Mouse (Mus musculus): ENCODE measurements around the gene Zfp954. TPM values are rescaled to one million over a fixed set of nuclear protein-coding genes. Genes with fewer than 3 reads are reported as not detected.
"Not testable (repeated sequence)": the region's sequence is repeated elsewhere in the genome, so short reads cannot be mapped to it uniquely, and the experiment has no call there.

Zfp954 gene
- total RNA-seq (2021) = 1 to 10 TPM; 8.5 to 8.6 TPM
- long read RNA-seq, experiment 1, transcript Zfp954-201 (5 exons, 2,042 nt) = major isoform, 8 of 15 reads
- long read RNA-seq, experiment 1, partial matches to known transcripts = 1 of 15 reads
- long read RNA-seq, experiment 1, other reads (novel, unspliced or antisense) = 6 of 15 reads
- long read RNA-seq, experiment 2, partial matches to known transcripts = 0 of 3 reads
- long read RNA-seq, experiment 2, other reads (novel, unspliced or antisense) = 0 of 3 reads

GRCm38 (mm10) chr7:7120921-7121601 lies at the start of gene Zfp954:
Gene Zfp954 (minus strand): TSS chr7:7121488.
- DNase-seq = peak; percentile 87

- DNase-seq = no peak
Measured at GRCm38 (mm10) chr7:7145991-7146608, 24.8 kb upstream of the Zfp954 start.

- no peak for DNase-seq
Measured at GRCm38 (mm10) chr7:7144215-7144614, 22.9 kb upstream of the Zfp954 start.

DNA sequence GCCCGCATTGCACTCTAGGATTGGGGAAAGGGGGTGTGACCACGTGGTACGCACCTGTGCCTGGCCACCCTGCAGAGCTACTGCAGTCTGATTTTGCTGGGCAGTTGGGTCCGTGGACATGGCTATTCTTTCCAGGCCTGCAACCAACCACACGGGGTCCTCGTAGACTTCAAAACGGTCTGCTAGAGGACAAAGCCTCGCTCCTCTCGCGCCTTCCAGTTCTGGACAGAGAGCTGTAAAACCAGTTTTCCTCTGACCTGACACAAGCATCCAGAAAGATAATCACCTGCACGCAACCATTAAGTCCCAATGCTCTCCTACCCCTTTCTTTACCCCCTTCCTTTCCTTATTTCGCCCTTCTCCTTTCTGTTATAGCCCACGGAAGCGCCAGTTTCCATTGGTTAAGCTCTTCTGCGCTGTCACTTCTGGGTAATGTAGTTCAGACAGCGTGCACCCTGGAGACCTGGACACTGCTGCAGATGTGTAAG lies 15.1 kb upstream of the Zfp954 start, which contains the start of gene Zfp773:
Zfp773 (minus strand) TSS at position 377 of the 488 bp plus-strand sequence.
- peak; percentile 63 for DNase-seq

GRCm38 (mm10) chr7:7132751-7133150 lies 11.5 kb upstream of the Zfp954 start:
- DNase-seq = no peak

- DNase-seq = not testable (repeated sequence)
Measured at GRCm38 (mm10) chr7:7130491-7131124, 9.3 kb upstream of the Zfp954 start.

GRCm38 (mm10) chr7:7121602-7121980 lies 303 bp upstream of the Zfp954 start:
- DNase-seq = no peak

- no peak for DNase-seq
Measured at GRCm38 (mm10) chr7:7118441-7118840, 2.8 kb downstream of the Zfp954 start.

- no peak for DNase-seq
Measured at GRCm38 (mm10) chr7:7108501-7108900, 12.8 kb downstream of the Zfp954 start.

Other genes with a start within 250 kb of the Zfp954 start
- gene Aurkc, start 126.2 kb downstream of the Zfp954 start, total RNA-seq (2021) = not detected
- gene Zfp773, start 15.3 kb upstream of the Zfp954 start, total RNA-seq (2021) = under 1 TPM; 0.27 to 0.64 TPM
- gene Zfp418, start 49.8 kb upstream of the Zfp954 start, total RNA-seq (2021) = 1 to 10 TPM; 1.6 to 2.7 TPM
- gene Zfp772, start 88.5 kb upstream of the Zfp954 start, total RNA-seq (2021) = 1 to 10 TPM; 3.6 to 4.7 TPM
- under 1 TPM; 0.27 to 0.91 TPM for gene Vmn2r29, start 125.8 kb upstream of the Zfp954 start, total RNA-seq (2021)
- gene Gm45844, start 156.8 kb upstream of the Zfp954 start, total RNA-seq (2021) = 1 to 10 TPM; 2.5 to 4.2 TPM
- 10 to 100 TPM; 40.3 to 45.7 TPM for gene Clcn4, start 179.4 kb upstream of the Zfp954 start, total RNA-seq (2021)
- under 1 TPM; 0.15 to 0.36 TPM for gene Vmn2r30, start 216.1 kb upstream of the Zfp954 start, total RNA-seq (2021)